Mouse (Mus musculus): ENCODE data around the gene Polg2.

DNA sequence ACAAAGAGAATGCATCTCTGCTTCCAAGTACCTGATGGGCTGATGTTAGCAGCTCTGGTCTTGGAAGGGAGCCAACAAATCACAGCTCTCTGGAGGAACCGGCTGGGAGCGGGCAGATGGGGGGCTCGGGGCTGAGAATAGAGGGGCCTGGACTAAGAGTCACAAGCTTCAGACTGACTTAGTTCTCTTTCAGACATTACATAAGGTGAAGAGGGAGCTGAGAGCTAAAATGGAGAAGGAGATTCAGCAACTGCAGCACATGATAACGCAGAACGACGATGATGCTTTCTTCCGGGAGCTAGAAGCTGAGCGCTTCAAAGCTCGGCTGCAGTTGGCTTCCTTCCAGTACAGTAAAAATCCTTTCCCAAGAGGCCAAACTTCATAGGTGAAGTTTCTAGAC lies 39.0 kb upstream of the Polg2 start:
- no peak for TF ChIP-seq CTCF (IDR thresholded peaks at IDR 0.05)
- TF ChIP-seq POLR2A (IDR thresholded peaks at IDR 0.05; ENCODE audit: insufficient read depth, low read depth, low read length): no peak

Measured in heart, adult 2 months (tissue).